ENCODE assay signal across 17 mouse cellular contexts in the genomic region with DNA sequence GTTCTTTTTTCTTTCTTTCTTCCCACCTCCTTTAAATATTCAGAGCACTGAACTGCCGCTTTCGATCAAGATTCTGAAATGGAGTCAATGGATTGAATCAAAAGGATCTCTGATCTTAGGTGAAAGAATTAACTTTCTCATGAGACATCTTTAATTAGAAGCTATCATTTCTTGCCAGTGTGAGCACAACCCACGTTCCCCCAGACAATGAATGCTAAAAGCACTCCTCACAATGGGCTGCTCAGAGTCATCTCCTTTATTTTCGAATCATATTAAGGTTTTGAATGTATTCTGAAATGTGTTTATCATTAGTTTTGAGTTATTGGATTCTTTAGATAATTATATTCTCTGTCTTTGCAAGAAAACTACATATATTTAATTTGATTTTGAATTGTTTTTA.
"Had no signal": no experiment of that assay in that cellular context is flagged by ENCODE, and none has a peak within 500 bp of the region (broad histone marks: within the 10 kb centered on the region; RNA-seq: fewer than 3 reads in every experiment).

No protein-coding gene starts in this region.

- H3K4me3 ChIP-seq: lung, embryonic 15.5 days; megakaryocyte, embryonic 14.5 days; midbrain, embryonic 13.5 days; neural tube, embryonic 12.5 days; stomach, embryonic 15.5 days had no signal

- H3K4me1 ChIP-seq: lung, embryonic 15.5 days; megakaryocyte, embryonic 14.5 days; midbrain, embryonic 13.5 days; neural tube, embryonic 12.5 days; stomach, embryonic 15.5 days had no signal

- H3K4me2 ChIP-seq: lung, embryonic 15.5 days; midbrain, embryonic 11.5 days; midbrain, embryonic 13.5 days; neural tube, embryonic 12.5 days; stomach, embryonic 15.5 days had no signal

- ATAC-seq: lung, postnatal 0 days; midbrain, embryonic 13.5 days; midbrain, embryonic 16.5 days had no signal

- H3K27ac ChIP-seq: lung, embryonic 15.5 days; macrophage; neural tube, embryonic 12.5 days; stomach, embryonic 15.5 days; stomach, postnatal 0 days had no signal

- H3K9ac ChIP-seq: lung, embryonic 15.5 days; midbrain, embryonic 13.5 days; neural tube, embryonic 12.5 days; stomach, embryonic 15.5 days had no signal

- H3K36me3 ChIP-seq: lung, embryonic 15.5 days; midbrain, embryonic 13.5 days; neural tube, embryonic 12.5 days; stomach, embryonic 15.5 days had no signal

- H3K9me3 ChIP-seq: lung, embryonic 15.5 days; megakaryocyte, embryonic 14.5 days; midbrain, embryonic 13.5 days; neural tube, embryonic 12.5 days; stomach, embryonic 15.5 days had no signal

- DNase-seq: lung, adult 2 months; lung, postnatal 14 days; lung, postnatal 36 days; right cerebral cortex, postnatal 14 days; thymus, adult 2 months; thymus, postnatal 25 days; thymus, postnatal 4 days had no signal

- H3K27me3 ChIP-seq: lung, embryonic 15.5 days; megakaryocyte, embryonic 14.5 days; midbrain, embryonic 13.5 days; neural tube, embryonic 12.5 days; stomach, embryonic 15.5 days had no signal
